Mouse (Mus musculus) thymus, postnatal 14 days (tissue): ENCODE measurements around the gene Cog6.

ENCODE experiments used
- DNase-seq: peaks from one replicate; pipeline ENCODE4 v3.0.0; 2021

Cog6 gene

DNA sequence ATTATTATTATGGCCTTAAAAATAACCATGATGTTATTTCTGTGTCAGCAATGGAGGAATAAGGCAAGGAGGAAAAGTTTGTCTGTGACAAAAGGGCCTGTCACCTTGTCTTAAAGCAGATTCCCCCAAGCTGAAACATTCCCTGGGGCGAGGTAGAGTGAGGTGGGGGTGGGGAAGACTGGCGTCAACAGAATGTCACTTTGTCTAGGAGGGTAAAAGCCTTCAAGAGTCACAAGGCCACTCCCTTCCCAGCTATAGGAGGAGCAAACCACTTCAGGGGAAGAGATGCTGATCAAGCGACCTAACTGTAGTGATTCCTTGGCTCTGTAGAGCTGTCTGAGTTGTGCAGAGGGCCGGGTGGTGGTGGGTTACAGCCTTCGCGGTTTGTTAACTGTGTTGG lies 14.5 kb upstream of the Cog6 start:
- DNase-seq = no peak

- DNase-seq = peak; percentile 78
Measured at GRCm38 (mm10) chr3:53029046-53029445, 12.0 kb upstream of the Cog6 start.

DNA sequence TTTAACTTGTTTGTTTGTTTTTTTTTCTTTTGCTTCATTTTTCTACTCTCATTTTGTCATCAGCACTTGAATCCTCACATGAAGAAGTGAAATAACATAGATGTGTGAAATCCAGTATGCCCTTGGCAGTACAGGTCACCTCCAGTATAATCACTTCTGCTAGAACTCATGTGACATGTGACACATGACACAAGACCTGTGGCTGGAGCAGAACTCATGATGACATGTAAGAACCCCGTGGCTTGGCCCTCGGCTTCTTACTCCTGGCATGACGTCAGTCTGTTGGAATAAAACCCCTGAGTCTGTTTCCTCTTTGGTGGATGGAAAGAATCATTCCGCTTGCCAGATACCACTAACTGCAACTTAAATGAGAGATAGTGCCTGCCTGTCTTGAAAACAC lies 10.3 kb upstream of the Cog6 start:
- no peak for DNase-seq

DNA sequence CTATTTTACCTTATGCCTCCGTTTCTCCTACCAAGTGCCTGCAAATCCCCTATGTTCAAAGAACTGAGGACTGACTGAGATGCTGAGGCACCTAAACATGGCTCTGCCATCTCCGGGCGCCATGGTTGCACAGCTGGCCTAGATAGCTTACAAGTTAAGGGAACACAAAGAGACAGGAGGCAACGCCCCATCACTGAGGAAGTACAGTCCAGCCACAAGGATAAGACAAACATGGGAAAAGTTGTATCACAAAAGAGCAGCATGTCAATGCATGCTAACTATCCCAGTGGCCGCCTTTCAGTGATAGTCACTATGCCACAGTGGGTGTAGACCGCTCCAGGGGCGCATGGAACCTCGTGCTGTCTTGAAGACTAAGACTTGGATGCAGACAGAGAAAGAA lies 9.6 kb downstream of the Cog6 start:
- DNase-seq = no peak

DNA sequence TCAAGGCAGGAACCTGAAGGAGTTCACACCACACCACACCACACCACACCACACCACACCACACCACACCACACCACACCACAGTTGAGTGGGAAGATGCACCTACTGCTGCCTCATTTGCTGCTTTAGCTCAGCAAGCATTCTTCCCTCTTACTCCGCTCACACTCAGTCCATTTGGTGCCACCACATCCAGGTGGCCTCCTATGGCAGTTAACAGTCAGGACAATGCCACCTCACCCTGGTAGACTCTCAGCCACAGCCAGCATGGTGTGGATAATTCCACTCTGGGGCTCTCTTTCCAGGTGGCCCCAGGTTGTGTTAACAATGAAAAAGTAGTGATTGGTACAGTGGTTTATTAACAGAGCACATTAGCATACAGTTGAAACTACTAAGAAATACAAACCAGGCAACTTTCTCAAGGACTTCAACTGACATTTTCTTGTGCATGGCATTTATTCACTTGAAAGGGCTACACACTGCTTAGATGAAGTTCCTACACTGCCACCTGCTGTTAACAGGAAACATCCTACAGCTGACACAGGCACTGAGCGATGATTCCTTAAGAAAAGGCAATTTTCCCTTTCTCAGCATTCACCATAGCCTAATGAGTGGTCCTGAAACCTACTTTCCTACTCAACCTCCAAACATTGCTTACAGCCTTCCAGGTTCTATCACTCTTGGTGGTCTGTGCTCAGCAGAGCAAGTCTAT lies 12.5 kb downstream of the Cog6 start:
- peak; percentile 36 for DNase-seq

- DNase-seq = no peak
Measured at GRCm38 (mm10) chr3:53002076-53002475, 15.0 kb downstream of the Cog6 start.

DNA sequence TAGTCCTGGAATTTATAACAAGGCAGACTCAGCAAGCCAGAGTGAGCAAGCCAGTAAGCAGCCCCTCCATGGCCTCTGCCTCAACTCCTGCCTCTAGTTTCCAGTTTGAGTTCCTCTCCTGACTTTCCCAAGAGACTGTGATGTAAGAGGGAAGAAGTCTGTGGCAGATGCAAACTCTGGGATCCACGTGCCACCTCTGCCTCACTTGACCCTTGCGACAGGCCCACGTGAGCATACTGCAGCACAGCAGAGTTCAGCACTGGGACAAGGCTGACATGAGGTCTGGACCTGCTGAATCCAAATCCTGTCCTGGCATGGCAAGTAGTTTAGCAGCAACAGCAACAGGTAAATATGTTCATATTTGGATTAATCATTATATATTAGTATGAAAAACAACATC lies 17.0 kb downstream of the Cog6 start:
- no peak for DNase-seq

GRCm38 (mm10) chr3:52999016-52999744 lies 17.9 kb downstream of the Cog6 start:
- no peak for DNase-seq

GRCm38 (mm10) chr3:52997381-52997780 lies 19.7 kb downstream of the Cog6 start:
- DNase-seq = no peak

DNA sequence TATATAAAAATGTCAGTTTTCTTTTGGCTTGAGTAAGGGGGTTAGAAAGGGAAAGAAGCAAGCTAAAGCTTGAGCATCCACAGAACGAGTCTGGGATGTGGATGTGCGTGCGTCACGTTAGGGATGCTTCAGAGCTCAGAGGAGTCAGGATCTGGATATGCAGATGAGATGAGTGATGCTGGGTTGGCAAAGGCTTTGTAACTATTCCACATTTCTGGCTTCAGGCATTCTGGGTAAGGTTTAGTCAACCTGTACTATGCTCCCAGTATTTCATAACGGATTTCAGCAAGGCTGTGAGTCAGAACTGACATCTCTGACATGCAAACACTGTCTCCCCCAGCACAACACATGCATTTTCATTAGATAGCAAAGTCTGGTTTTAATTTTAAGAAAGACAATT lies 20.4 kb downstream of the Cog6 start:
- DNase-seq = no peak

DNA sequence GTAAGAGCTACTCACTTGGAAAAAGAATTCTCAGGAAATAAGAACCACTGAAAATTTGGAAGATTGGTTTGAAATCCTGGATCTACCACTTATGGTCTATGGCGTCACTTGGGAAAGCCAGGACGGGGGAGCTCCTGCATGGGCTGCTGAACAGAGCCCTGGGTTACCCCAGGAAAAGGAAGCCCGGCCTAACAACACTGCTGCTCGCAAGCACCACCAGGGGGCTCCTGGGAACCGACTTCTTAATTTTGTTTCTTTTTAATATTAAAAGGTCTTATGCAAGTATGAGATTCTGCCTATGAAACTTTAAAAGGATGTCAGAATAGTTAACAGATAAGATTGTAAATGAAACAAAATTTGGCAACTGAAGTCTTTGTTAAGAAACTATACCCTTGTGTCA lies 22.4 kb downstream of the Cog6 start:
- DNase-seq = peak; percentile 37

- no peak for DNase-seq
Measured at GRCm38 (mm10) chr3:52993296-52993695, 23.7 kb downstream of the Cog6 start.

GRCm38 (mm10) chr3:52990041-52990737 lies 26.8 kb downstream of the Cog6 start:
- DNase-seq = no peak

DNA sequence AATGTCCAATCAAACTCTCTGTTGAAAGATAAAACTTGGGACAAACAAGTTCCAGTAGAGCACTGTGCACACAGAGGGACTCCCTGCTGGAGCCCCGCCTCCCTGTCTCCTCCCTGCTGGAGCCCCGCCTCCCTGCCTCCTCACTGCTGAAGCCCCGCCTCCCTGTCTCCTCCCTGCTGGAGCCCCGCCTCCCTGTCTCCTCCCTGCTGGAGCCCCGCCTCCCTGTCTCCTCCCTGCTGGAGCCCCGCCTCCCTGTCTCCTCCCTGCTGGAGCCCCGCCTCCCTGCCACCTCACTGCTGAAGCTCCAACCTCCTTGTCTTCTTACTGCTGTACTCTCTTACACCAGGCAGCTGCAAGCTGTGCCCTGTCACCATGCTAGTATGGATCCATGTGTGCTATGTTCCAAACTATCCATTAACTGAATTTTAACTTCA lies 31.5 kb downstream of the Cog6 start:
- DNase-seq = peak; percentile 19

DNA sequence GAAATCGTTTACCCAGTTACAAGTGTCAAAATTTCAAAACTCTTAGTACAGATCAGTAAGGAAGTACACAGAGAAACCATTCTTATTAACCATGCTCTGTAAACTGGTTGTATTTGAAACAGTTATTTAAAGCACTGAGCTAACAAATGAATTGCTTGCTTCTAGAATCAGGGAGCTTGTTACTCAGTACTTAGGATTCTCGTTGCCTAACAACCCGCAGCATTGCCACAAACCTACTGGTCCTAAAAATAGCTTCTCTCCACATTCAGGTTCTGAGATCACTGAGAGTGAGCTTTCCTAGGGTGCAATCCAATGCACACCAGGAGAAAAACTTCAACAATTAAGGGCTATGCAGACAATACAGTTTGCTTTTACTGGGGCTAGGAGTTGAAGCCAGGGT lies 33.3 kb downstream of the Cog6 start:
- no peak for DNase-seq

GRCm38 (mm10) chr3:52982993-52983392 lies 34.0 kb downstream of the Cog6 start:
- no peak for DNase-seq

- DNase-seq = peak; percentile 87
Measured at GRCm38 (mm10) chr3:52974674-52975556, 42.1 kb downstream of the Cog6 start.

- peak; percentile 20 for DNase-seq
Measured at GRCm38 (mm10) chr3:52972916-52973315, 44.1 kb downstream of the Cog6 start.

DNA sequence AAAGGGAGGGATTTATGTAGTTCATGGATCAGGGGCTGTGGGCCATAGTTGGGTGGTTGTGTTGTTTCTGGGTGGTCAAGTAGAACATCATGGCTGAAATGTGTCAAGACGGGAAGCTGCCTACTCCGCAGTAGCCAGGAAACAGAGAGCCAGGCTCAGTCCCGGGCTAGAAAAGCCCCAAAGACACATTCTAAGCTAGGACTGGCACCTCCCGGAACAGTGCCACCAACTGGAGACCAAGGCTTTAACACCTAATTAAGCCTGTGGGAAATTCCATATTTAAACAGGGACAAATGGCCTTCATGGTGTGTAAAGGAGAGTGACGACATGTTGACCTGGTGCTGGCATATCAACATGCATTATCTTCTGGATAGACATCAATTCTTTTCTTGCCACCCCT lies 50.0 kb downstream of the Cog6 start:
- no peak for DNase-seq

DNA sequence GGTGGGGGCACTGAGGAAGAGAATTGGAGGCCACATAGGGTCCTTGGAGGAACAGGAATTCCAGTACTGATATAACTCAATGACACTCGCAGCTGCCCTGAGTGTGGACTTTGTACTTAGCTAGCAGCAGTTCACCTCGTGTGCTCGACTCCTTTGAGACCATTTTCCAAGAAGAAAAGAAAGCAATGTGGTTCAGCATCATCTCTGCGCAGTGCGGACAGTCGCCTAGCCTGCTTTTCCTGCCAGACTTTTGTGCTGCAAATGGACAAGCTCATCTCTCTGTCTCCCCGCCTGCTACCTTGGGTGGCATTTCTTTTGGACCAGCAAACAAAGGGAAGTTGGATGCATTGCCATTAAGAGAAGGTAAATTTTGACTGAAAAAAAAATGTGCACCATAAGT lies 52.8 kb downstream of the Cog6 start:
- no peak for DNase-seq

GRCm38 (mm10) chr3:52963441-52963840 lies 53.6 kb downstream of the Cog6 start:
- no peak for DNase-seq

DNA sequence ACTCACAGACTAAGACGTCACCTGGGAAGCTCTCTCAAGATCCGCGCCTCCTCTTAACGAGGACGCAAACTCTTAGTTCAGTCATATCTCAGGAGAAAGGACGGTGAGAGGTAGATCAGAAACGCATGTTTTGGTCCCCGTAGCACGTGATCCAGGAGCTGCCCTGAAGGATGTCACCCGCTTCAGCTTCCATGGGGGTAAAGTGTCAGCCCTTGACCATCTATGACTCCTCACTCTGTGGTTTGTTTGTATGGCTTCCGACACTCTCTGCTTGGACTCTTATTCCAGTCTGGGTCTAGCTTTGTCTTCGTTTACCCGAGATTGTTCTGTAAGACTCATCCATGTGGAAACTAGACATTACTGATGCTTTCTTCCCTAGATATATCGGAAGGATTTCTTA lies 54.6 kb downstream of the Cog6 start:
- no peak for DNase-seq

DNA sequence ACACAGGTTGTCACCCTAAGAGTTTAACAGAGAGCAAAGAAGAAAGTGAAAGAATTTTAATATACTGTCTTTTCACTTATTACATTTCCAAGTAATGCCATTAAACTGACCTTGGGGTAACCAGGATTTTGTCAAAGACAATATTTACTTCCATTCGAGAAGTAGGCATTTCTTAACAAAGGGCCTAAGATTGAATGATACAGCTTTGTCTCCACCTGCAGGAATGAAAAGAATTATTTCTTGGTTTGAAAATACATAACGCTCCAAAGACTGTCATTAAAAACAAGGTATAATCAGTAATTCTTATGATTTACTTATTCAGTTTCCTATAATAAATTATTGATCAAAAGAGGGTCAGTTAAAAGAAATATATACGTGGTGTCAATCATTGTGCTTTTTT lies 55.4 kb downstream of the Cog6 start:
- no peak for DNase-seq
